Mouse (Mus musculus) heart, embryonic 15.5 days (tissue): ENCODE measurements around the gene Ghdc. TPM values are rescaled to one million over a fixed set of nuclear protein-coding genes. Genes with fewer than 3 reads are reported as not detected.
A peak's percentile ranks its signal among the peaks of the same experiment; 100 is the strongest.

Experiments used
- ATAC-seq: fragments of 200-750 bp; cut with Nextera tagmentation; replicated peaks from 2 replicates; pipeline ENCODE4 v1.8.0; 2017; ENCODE audit warnings: low read depth, moderate TSS enrichment; ENCODE audit not compliant: insufficient number of reproducible peaks, insufficient read depth, low FRiP score
- H3K27ac ChIP-seq: fragments of 300-500 bp; sonication (generic); 2 replicates; pipeline ENCODE4 v1.5.1; 2015; ENCODE audit warnings: mild to moderate bottlenecking, inconsistent platforms
- H3K27me3 ChIP-seq: fragments of 300-500 bp; sonication (generic); 2 replicates; pipeline ENCODE4 v1.6.1; 2015; ENCODE audit warnings: inconsistent platforms
- H3K36me3 ChIP-seq: fragments of 300-500 bp; sonication (generic); 2 replicates; pipeline ENCODE4 v1.6.1; 2015; ENCODE audit warnings: mild to moderate bottlenecking, inconsistent platforms
- H3K4me1 ChIP-seq: fragments of 300-500 bp; sonication (generic); replicated peaks from 2 replicates; pipeline ENCODE4 v1.6.1; 2015; ENCODE audit warnings: inconsistent platforms
- H3K4me2 ChIP-seq: fragments of 300-500 bp; sonication (generic); 2 replicates; pipeline ENCODE4 v1.6.1; 2015; ENCODE audit warnings: inconsistent platforms, mild to moderate bottlenecking, moderate library complexity
- H3K4me3 ChIP-seq: fragments of 300-500 bp; sonication (generic); 2 replicates; pipeline ENCODE4 v1.5.1; 2015; ENCODE audit warnings: mild to moderate bottlenecking, inconsistent platforms
- H3K9ac ChIP-seq: fragments of 300-500 bp; sonication (generic); 2 replicates; pipeline ENCODE4 v1.6.1; 2015; ENCODE audit warnings: mild to moderate bottlenecking, inconsistent platforms
- H3K9me3 ChIP-seq: fragments of 300-500 bp; sonication (generic); replicated peaks from 2 replicates; pipeline ENCODE4 v1.6.1; 2016; ENCODE audit warnings: inconsistent platforms
- WGBS: fragments of 180-500 bp; shearing (Covaris S2); methylation state at CpG from one replicate; pipeline ENCODE4 v1.1.7; 2015; ENCODE audit warnings: mixed read lengths; 5-methylcytosine and 5-hydroxymethylcytosine counted together
- polyA plus RNA-seq: library from polyadenylated mRNA; unstranded; fragments of >200 nt; fragmentation: Nextera tagmentation; extraction: Ambion mirVana; gene quantifications from 2 replicates; pipeline ENCODE4 v1.2.1, GENCODE M21; 2015

Ghdc gene
- polyA plus RNA-seq, 1 experiment from 2014 or later: 5.5 TPM

DNA sequence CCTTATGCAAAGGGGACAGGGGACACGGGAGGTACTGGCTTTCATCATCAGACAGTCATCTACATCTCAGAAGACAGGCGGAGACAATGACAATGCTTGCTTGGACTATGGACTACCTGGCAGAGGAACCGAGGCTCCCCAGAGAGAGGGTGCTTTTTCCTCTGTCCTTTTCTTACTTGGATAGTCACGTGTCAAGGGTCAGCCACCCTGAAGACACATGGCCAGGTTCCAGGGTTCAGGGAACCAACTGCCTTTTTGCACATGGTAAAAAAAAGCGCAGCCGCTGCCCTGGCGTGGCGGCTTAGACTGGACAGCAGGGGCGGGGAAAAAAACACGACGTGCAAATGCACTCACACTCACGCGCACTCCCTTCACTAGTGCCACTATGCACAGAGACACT, 11.8 kb upstream of the Ghdc start:
- Histone ChIP-seq H3K4me2 (no peak overlapping the region), H3K27ac (no peak overlapping the region), H3K27me3 (no peaks in the 10 kb centered on the region), H3K36me3 (peaks cover 72% of the 10 kb centered on the region), H3K4me3 (no peak overlapping the region), H3K9me3 (no peaks in the 10 kb centered on the region), H3K4me1 (peaks cover 2% of the 10 kb centered on the region; the same call in 1 of the 2 replicates), H3K9ac (no peak overlapping the region)
- WGBS: 78% methylated on average over 13 of the region's 13 CpGs
- ATAC-seq: no peak

GRCm38 (mm10) chr11:100781763-100782475, 11.2 kb upstream of the Ghdc start:
- Histone ChIP-seq H3K4me3 (no peak overlapping the region), H3K4me2 (no peak overlapping the region), H3K27ac (peak overlapping the region; percentile 26; the same call in 1 of the 2 replicates), H3K27me3 (no peaks in the 10 kb centered on the region), H3K36me3 (peaks cover 66% of the 10 kb centered on the region), H3K9me3 (no peaks in the 10 kb centered on the region), H3K4me1 (peaks cover 2% of the 10 kb centered on the region; the same call in 1 of the 2 replicates), H3K9ac (no peak overlapping the region)
- no peak for ATAC-seq
- 72% methylated on average over 15 of the region's 15 CpGs for WGBS

- H3K36me3 ChIP-seq: peaks cover 53% of the 10 kb centered on the region
- H3K27ac ChIP-seq: no peak overlapping the region
- H3K4me1 ChIP-seq: peaks cover 2% of the 10 kb centered on the region; the same call in 1 of the 2 replicates
- H3K27me3 ChIP-seq: no peaks in the 10 kb centered on the region
- no peaks in the 10 kb centered on the region for H3K9me3 ChIP-seq
- H3K4me2 ChIP-seq: no peak overlapping the region
- no peak for ATAC-seq
- no peak overlapping the region for H3K4me3 ChIP-seq
- 63% methylated on average over 8 of the region's 8 CpGs for WGBS
- H3K9ac ChIP-seq: no peak overlapping the region
These were observed 9.5 kb upstream of the Ghdc start for GRCm38 (mm10) chr11:100780247-100780646.

DNA sequence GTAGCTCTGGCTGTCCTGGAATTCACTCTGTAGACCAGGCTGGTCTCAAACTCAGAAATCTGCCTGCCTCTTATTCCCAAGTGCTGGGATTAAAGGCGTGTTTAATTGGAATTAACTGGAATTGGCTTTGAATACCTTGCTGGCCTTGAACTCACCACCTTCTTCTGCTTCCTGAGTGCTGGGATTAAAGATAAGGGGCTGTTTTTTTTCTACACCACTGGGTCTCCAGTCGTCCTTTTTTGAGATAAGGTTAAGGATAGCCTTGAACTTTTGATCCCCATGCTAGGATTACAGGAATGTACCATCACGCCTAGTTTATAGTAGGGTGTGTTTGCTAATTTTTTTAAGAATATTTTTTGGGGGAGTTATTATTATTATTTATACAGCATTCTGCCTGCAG, 7.3 kb upstream of the Ghdc start:
- no peak overlapping the region for H3K27ac ChIP-seq
- H3K9me3 ChIP-seq: no peaks in the 10 kb centered on the region
- H3K9ac ChIP-seq: no peak overlapping the region
- peaks cover 2% of the 10 kb centered on the region; the same call in 1 of the 2 replicates for H3K4me1 ChIP-seq
- no peak for ATAC-seq
- peaks cover 34% of the 10 kb centered on the region for H3K36me3 ChIP-seq
- H3K4me2 ChIP-seq: no peak overlapping the region
- 61% methylated on average over 3 of the region's 3 CpGs for WGBS
- H3K27me3 ChIP-seq: no peaks in the 10 kb centered on the region
- H3K4me3 ChIP-seq: no peak overlapping the region

DNA sequence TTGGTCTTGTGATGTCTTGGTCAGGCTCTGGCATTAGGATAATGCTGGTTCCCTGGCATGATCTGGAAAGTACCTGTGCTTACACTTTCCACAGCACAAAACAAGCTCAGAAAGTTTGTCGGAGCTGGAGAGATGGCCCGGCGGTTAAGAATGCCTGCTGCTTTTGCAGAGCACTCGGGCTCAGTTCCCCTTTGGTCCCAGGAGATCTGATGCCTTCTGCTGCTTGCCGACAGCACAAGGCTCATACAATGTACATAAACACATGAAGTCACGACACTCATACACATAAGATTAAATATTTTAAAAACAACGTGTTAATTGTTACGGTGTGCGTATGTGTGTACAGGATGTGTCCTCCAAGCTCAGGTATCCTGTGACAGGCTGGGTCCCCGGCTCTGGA, 5.2 kb upstream of the Ghdc start:
- 80% methylated on average over 10 of the region's 10 CpGs for WGBS
- no peak overlapping the region for H3K4me2 ChIP-seq
- peaks cover 2% of the 10 kb centered on the region; the same call in 1 of the 2 replicates for H3K4me1 ChIP-seq
- H3K36me3 ChIP-seq: peaks cover 15% of the 10 kb centered on the region
- no peak overlapping the region for H3K9ac ChIP-seq
- no peak overlapping the region for H3K4me3 ChIP-seq
- H3K27ac ChIP-seq: no peak overlapping the region
- no peak for ATAC-seq
- no peaks in the 10 kb centered on the region for H3K9me3 ChIP-seq
- H3K27me3 ChIP-seq: no peaks in the 10 kb centered on the region

DNA sequence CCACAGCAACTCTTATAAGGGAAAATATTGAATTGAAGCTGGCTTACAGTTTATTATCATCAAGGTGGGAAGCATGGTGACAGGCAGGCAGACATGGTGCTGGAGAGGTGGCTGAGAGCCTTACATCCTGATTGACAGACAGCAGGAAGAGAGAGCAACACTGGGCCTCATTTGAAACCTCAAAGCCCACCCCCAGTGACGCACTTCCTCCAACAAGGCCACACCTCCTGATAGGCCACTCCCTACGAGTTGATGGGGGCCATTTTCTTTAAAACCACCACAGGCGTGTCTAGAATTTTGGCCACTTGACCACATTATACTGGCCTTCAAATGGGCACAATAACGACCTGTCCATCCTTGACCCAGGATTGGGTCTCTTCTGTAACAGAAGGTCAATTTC, 3.5 kb upstream of the Ghdc start:
- H3K9ac ChIP-seq: no peak overlapping the region
- ATAC-seq: no peak
- H3K4me2 ChIP-seq: no peak overlapping the region
- H3K4me1 ChIP-seq: peaks cover 10% of the 10 kb centered on the region
- H3K36me3 ChIP-seq: peaks cover 8% of the 10 kb centered on the region
- whole genome bisulfite sequencing: 79% methylated on average over 4 of the region's 4 CpGs
- H3K4me3 ChIP-seq: no peak overlapping the region
- no peaks in the 10 kb centered on the region for H3K27me3 ChIP-seq
- H3K9me3 ChIP-seq: no peaks in the 10 kb centered on the region
- no peak overlapping the region for H3K27ac ChIP-seq

DNA sequence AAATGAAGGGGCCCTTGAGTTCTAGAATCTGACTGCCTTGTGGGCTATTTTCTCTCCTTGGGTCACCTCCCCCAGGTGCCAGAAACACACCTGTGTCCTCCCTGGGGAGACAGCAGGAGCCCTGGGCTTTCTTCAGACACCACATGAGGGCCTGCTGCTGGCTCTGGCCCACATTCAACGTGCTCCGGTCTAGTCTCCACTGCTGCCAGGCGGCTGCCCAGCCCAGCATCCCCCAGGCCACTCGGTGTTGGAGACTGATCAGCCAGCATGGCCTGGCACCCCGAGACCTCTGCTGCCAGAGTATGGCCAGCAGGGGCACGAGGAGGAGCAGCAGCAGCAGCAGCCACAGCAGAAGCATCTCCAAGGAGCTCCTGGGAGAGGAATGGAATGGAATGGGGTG, 777 bp downstream of the Ghdc start:
- no peaks in the 10 kb centered on the region for H3K27me3 ChIP-seq
- H3K9ac ChIP-seq: peak overlapping the region; percentile 68
- 0 out of 2 replicates have a peak overlapping the region, but pooled peaks have one; percentile 75 for H3K27ac ChIP-seq
- peak overlapping the region; percentile 78 for H3K4me3 ChIP-seq
- H3K4me2 ChIP-seq: peak overlapping the region; percentile 74
- no peak for ATAC-seq
- no peaks in the 10 kb centered on the region for H3K9me3 ChIP-seq
- H3K36me3 ChIP-seq: no peaks in the 10 kb centered on the region
- 49% methylated on average over 6 of the region's 6 CpGs for WGBS
- H3K4me1 ChIP-seq: peaks cover 11% of the 10 kb centered on the region

GRCm38 (mm10) chr11:100767871-100768270, 2.9 kb downstream of the Ghdc start:
- H3K4me1 ChIP-seq: peaks cover 11% of the 10 kb centered on the region
- no peak for ATAC-seq
- no peaks in the 10 kb centered on the region for H3K36me3 ChIP-seq
- WGBS: 86% methylated on average over 5 of the region's 5 CpGs
- H3K27ac ChIP-seq: no peak overlapping the region
- no peak overlapping the region for H3K4me2 ChIP-seq
- H3K4me3 ChIP-seq: no peak overlapping the region
- no peak overlapping the region for H3K9ac ChIP-seq
- no peaks in the 10 kb centered on the region for H3K9me3 ChIP-seq
- H3K27me3 ChIP-seq: no peaks in the 10 kb centered on the region

DNA sequence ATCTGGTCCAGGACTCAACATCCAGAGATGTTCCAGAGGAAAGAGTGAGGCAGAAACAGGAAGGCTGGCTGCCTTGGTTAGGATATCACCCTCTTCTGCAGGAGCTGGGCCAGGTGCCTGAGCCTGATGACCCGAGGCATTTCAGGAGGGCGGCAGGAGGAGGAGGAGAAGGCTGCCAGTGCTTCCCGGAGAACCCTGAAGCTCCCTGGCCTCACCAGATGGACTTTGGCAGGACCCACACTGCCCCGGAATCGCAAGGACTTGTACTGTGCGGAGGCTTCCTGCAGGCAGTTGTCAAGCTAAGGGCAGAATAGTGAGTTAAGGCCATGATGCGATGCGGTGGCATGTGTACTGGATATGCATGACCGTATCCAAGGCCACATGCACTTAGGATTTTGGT, 4.0 kb downstream of the Ghdc start:
- H3K36me3 ChIP-seq: no peaks in the 10 kb centered on the region
- no peak for ATAC-seq
- peaks cover 15% of the 10 kb centered on the region for H3K4me1 ChIP-seq
- peaks cover 3% of the 10 kb centered on the region; the same call in 1 of the 2 replicates for H3K27me3 ChIP-seq
- H3K4me3 ChIP-seq: no peak overlapping the region
- no peak overlapping the region for H3K9ac ChIP-seq
- no peak overlapping the region for H3K27ac ChIP-seq
- H3K9me3 ChIP-seq: no peaks in the 10 kb centered on the region
- 71% methylated on average over 9 of the region's 9 CpGs for WGBS
- H3K4me2 ChIP-seq: no peak overlapping the region

- Histone ChIP-seq H3K27ac (no peak within 1 kb of the TSS), H3K9me3 (no peaks in the 10 kb centered on the region), H3K4me3 (peak within 1 kb of the TSS; percentile 51), H3K36me3 (no peaks in the 10 kb centered on the region), H3K9ac (peak within 1 kb of the TSS; percentile 40), H3K27me3 (peaks cover 35% of the 10 kb centered on the region), H3K4me1 (peaks cover 14% of the 10 kb centered on the region), H3K4me2 (peak within 1 kb of the TSS; percentile 77)
- WGBS: 87% methylated on average over 7 of the region's 7 CpGs
- ATAC-seq: no peak
These were observed 7.9 kb downstream of the Ghdc start, which contains the start of gene Hcrt for GRCm38 (mm10) chr11:100762831-100763230. TSS of gene Hcrt (minus strand) at chr11:100762931.

DNA sequence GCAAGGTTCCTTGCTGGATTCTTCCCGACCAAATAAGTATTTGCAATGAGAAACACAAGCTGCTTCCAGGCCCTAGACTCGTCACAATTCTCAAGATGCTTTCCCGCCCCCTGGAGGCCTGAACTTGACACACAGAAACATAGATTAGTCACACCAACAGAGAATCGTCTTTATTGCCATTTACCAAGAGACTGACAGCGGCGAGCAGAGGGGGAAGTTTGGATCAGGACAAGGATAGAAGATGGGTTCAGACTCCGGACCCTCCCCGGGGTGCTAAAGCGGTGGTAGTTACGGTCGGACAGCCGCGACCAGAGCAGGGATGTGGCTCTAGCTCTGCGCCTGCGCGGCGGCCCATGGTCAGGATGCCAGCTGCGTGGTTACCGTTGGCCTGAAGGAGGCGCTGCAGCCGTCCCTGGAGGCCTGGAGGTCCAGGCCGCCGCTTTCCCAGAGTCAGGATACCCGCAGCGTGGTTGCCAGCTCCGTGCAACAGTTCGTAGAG, 9.2 kb downstream of the Ghdc start:
- H3K4me1 ChIP-seq: peaks cover 14% of the 10 kb centered on the region
- peak overlapping the region; percentile 77 for H3K4me2 ChIP-seq
- no peaks in the 10 kb centered on the region for H3K9me3 ChIP-seq
- peak overlapping the region; percentile 40 for H3K9ac ChIP-seq
- H3K27ac ChIP-seq: no peak overlapping the region
- peak overlapping the region; percentile 51 for H3K4me3 ChIP-seq
- WGBS: 0% methylated on average over 27 of the region's 27 CpGs
- H3K27me3 ChIP-seq: peaks cover 48% of the 10 kb centered on the region
- peak; percentile 60; the same call in 1 of the 2 replicates for ATAC-seq
- no peaks in the 10 kb centered on the region for H3K36me3 ChIP-seq
